Mouse (Mus musculus) small intestine, adult 2 months (tissue): ENCODE data around the gene Cldn11.

ENCODE experiments used
- CTCF ChIP-seq: fragments of 200-500 bp; IDR thresholded peaks from 2 replicates; pipeline ENCODE4 v1.5.1; 2012; ENCODE audit warnings: low read depth, mild to moderate bottlenecking, control low read depth, inconsistent platforms, low read length, moderate library complexity, mixed read lengths; ENCODE audit not compliant: insufficient replicate concordance, insufficient read length; ENCODE audit errors: extremely low read depth
- POLR2A ChIP-seq: fragments of 200-500 bp; IDR thresholded peaks from 2 replicates; pipeline ENCODE4 v1.6.1; 2012; ENCODE audit warnings: low read depth, mild to moderate bottlenecking, control low read depth, inconsistent platforms, low read length, moderate library complexity

- no peak for TF ChIP-seq POLR2A
- TF ChIP-seq CTCF = no peak
These were observed 16.7 kb downstream of the Cldn11 start for GRCm38 (mm10) chr3:31166365-31166871.
